Mouse (Mus musculus) heart, postnatal 36 days (tissue): Measurements from ENCODE around the gene Zranb3. TPM values are rescaled to one million over a fixed set of nuclear protein-coding genes. Genes with fewer than 3 reads are reported as not detected.

Experiments
- DNase-seq, 2 experiments: peaks; one replicate each; pipeline ENCODE4 v3.0.0; 2021 to 2022
- intact Hi-C: fragments of 180-260 bp; cut with DNase I; formaldehyde crosslinking; loops from one replicate; pipeline ENCODE4 v1.15.1; 2025
- total RNA-seq, 2 experiments: library from RNA; stranded (reverse); gene quantifications; 2 replicates each; pipeline ENCODE4 v1.2.3; 2021

The Zranb3 gene
- total RNA-seq, 2 experiments from 2014 or later, result 4.7 to 5.1 TPM

GRCm38 (mm10) chr1:127952276-127952675, 150.6 kb downstream of the Zranb3 start:
- intact Hi-C loops, result no loop called here
- DNase-seq, result no peak

GRCm38 (mm10) chr1:127948748-127949147, 154.1 kb downstream of the Zranb3 start:
- intact Hi-C loops, result no loop called here
- DNase-seq, result no peak

GRCm38 (mm10) chr1:127946615-127947249, 156.1 kb downstream of the Zranb3 start:
- no peak for DNase-seq
- intact Hi-C loops, result no loop called here

DNA sequence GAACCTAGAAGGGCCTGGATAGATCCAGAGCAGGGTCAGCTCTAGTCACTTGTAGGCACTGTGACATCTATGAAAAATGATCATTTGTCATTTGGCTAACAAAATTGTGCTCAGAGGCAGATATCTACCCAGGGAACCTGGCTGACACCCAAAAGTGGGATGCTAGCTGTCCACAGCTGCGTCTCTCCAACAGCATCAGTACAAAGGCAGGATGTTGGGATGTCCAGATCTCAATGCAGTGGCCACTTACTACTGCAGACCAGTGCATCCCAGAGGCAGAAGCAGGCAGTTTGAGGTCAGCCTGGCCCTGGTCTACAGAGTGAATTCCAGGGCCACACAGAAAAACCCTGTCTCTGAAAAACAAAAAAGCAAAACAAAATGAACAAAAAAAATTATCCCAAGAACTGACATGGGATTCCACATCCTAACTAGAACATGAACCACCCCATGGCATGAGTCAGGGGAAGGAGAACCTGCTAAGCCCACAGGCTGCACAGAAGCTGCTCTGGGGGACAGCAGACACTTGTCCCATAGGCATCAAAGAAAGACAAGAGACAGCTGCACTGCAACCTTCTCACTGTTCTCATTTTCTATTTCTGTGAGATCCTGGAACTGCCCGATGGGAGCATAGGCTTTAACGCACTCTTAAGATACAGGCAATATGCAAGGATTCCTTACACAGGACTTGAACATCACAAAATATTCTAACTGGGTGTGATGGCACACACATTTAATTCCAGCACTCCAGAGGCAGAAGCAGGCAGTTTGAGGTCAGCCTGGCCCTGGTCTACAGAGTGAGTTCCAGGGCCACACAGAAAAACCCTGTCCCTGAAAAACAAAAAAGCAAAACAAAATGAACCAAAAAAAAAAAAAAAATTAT, 156.9 kb downstream of the Zranb3 start:
- intact Hi-C loops, result no loop called here
- DNase-seq, result peak; percentile 10 to 12

DNA sequence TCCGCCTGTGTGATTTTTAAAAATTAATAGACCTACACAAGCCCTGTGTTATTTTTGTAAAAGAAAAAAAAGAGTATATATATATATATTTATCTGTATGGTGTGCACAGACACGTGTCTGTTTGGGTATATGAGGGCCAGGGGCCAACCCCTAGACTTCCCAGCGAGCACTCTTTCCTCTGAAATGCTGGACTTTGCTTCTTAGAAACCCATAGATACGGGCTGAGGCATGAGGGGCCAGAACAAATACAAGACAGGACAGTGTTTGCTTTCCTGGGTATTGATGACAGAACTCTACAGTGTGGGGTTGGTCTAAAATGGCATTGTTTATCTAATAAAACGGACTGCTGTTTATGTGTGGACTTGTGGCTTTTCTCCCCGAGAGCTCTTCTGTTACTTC, 159.3 kb downstream of the Zranb3 start:
- DNase-seq, result no peak
- intact Hi-C loops, result no loop called here

DNA sequence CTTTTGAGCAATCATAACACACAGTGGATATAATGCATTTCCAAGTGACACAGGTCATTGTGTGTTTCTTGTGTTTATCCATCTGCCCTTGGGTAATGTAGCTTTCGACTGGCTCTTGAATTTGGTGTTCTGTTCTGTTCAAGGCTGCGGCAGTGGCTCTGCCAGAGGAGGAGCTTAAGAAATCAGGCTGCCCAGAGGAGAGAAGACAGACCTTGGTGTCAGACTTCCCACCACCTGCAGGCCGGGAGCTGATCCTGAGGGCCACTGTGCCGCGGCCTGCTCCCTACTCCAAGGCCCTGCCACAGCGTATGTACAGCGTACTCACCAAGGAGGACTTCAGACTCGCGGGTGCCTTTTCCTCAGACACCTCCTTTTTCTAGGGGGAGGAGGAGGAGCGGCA, 160.6 kb downstream of the Zranb3 start:
- intact Hi-C loops, result no loop called here

GRCm38 (mm10) chr1:127937277-127937676, 165.6 kb downstream of the Zranb3 start:
- intact Hi-C loops, result loop anchor here (5.0 to 10.0 kb wide), 2 partner anchors 110 to 288 kb away; no protein-coding TSS in a partner anchor
- no peak for DNase-seq

More for the DNA sequence above, 160.6 kb downstream of the Zranb3 start:
- DNase-seq, result no peak

DNA sequence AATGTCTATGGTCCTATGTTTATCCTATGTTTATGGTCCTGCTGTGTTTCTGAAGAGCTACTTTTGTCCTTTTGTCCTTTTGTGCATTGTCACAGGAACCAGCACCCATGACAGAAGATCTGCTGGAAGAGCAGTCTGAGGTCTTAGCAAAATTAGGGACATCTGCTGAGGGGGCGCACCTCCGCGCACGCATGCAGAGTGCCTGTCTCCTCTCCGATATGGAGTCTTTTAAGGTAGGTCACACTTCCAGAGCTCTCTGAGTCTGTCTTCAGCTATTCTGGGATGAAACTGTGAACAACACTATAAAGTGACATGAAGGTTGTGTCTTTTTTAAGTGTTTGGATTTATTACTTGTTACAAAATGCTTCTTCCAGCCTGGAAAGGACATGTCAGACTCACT, 168.5 kb downstream of the Zranb3 start:
- no peak for DNase-seq
- intact Hi-C loops, result loop anchor here (10.0 kb wide), 1 partner anchor 290 kb away; no protein-coding TSS in a partner anchor

- DNase-seq, result no peak
- intact Hi-C loops, result loop anchor here (10.0 kb wide), 1 partner anchor 291 kb away; no protein-coding TSS in a partner anchor
These were observed 169.4 kb downstream of the Zranb3 start for GRCm38 (mm10) chr1:127933405-127933804.

GRCm38 (mm10) chr1:127915802-127916201, 187.0 kb downstream of the Zranb3 start:
- DNase-seq, result no peak
- intact Hi-C loops, result loop anchor here (5.0 kb wide), 1 partner anchor 89 kb away; no protein-coding TSS in a partner anchor

DNA sequence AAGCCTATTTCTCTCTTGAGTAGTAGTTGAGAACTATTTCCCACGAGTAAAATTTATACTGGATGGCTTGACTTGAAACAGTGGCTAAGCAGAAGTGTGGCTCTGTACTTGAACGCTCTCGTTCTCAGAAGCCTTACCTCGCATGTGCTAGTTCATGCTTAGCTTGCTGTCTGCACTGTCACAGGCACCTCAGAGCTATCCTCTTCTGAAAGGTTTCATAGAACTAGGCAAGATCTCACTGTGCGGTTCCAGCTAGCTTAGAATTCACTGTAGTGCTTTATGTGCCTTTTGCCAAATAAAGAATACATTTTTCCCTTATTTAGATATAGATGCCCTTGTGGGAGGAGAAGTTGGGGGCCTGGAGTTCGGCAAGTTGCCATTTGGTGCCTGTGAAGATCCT, 187.5 kb downstream of the Zranb3 start:
- no peak for DNase-seq
- intact Hi-C loops, result loop anchor here (5.0 kb wide), 1 partner anchor 88 kb away; no protein-coding TSS in a partner anchor

DNA sequence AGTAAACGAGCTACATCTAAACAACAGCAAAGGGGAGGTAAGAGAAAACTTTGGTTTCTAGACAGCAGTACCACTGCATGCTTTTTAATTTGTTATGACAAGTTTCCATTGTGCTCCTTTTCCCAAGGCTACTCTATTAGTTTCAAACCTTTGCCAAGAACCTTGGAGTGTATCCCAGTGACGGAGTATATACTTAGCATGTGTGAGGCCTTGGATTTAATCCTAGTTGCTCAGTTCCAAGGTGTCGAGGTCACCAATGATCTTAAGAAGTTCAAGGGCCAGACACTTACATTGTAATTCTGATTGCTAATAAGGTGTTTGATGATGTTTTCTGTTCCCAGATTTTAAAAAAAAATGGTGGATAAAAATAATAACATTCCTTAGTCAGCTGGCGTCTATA, 189.7 kb downstream of the Zranb3 start:
- no peak for DNase-seq
- intact Hi-C loops, result no loop called here

DNA sequence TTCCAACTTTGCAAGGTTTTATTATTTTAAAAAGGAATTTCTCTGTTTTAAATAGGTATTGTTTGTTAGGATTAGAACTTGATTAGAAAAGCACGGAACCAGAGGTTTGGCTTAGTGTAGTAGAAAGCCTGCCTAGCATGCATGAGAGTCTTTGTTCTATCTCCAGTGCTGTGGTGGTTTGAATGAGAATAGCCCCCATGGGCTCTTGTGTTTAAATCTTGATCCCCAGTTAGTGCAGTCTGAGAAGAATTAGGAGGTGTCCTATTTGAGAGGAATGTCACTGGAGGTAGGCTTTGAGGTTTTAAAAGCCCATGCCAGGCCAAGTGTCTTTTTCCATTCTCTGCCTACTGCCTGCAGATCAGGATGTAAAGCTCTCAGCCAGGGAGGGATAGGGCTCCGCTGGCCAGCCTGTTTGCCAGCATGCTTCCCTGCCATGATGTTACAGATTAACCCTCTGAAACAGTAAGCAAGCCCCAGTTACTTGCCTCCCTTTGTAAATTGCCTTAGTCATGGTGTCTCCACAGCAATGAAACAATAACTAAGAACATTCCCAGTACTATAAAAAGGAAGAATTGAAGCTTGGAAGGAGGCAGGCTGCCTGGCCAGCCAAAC, 198.0 kb downstream of the Zranb3 start:
- DNase-seq, result no peak
- intact Hi-C loops, result no loop called here

Other genes with a start within 250 kb of the Zranb3 start
- under 1 TPM in 1 of 2 experiments, not detected in 1; 0.05 TPM for gene Map3k19, start 248.0 kb downstream of the Zranb3 start, total RNA-seq
- 10 to 100 TPM; 41.2 to 42.7 TPM for gene Rab3gap1, start 234.3 kb downstream of the Zranb3 start, total RNA-seq
- 10 to 100 TPM; 54.3 to 60.6 TPM for gene R3hdm1, start 254 bp upstream of the Zranb3 start, total RNA-seq
- gene Ubxn4, start 140.9 kb upstream of the Zranb3 start, total RNA-seq, result 10 to 100 TPM; 37.4 to 38.0 TPM
- gene Lct, start 225.3 kb upstream of the Zranb3 start, total RNA-seq, result not detected